Mouse (Mus musculus) natural killer cell, adult 2 months (primary cell): ENCODE measurements at regions not wholly inside any gene's neighbourhood (a gene's known extent, or its start where the extent isn't known, plus 50 kb on each side); places are given as distances from the start of the nearest gene placed in this dataset.

Source experiments
- DNase-seq, 2 experiments: peaks; one replicate each; pipeline ENCODE4 v3.0.0; 2022; ENCODE audit warnings: low spot score in 2 of 2

GRCm38 (mm10) chr9:33214523-33214922, 578.5 kb downstream of the Ets1 start:
- no peak for DNase-seq

- no peak for DNase-seq
These were observed 585.0 kb downstream of the Ets1 start for GRCm38 (mm10) chr9:33220981-33221380.

GRCm38 (mm10) chr9:33222066-33222805, 586.2 kb downstream of the Ets1 start:
- DNase-seq: no peak

GRCm38 (mm10) chr9:33233699-33234131, 597.7 kb downstream of the Ets1 start:
- DNase-seq: no peak

GRCm38 (mm10) chr9:33238190-33238589, 602.2 kb downstream of the Ets1 start:
- no peak for DNase-seq

GRCm38 (mm10) chr9:33238846-33239245, 602.8 kb downstream of the Ets1 start:
- no peak for DNase-seq

GRCm38 (mm10) chr9:33240506-33240905, 604.5 kb downstream of the Ets1 start:
- DNase-seq: no peak

GRCm38 (mm10) chr9:33240914-33241635, 605.1 kb downstream of the Ets1 start:
- DNase-seq: no peak

GRCm38 (mm10) chr9:33246932-33247331, 610.9 kb downstream of the Ets1 start:
- peak; percentile 9 to 40 for DNase-seq

GRCm38 (mm10) chr9:33258241-33258640, 622.2 kb downstream of the Ets1 start:
- DNase-seq: no peak

- peak in 1 of 2 experiments; percentile 17 for DNase-seq
These were observed 624.1 kb downstream of the Ets1 start for GRCm38 (mm10) chr9:33260171-33260570.

- DNase-seq: no peak
These were observed 653.4 kb downstream of the Ets1 start for GRCm38 (mm10) chr9:33289381-33289780.

- no peak for DNase-seq
These were observed 656.1 kb downstream of the Ets1 start for GRCm38 (mm10) chr9:33292116-33292515.

GRCm38 (mm10) chr9:33295925-33296324, 659.9 kb downstream of the Ets1 start:
- no peak for DNase-seq

GRCm38 (mm10) chr9:33319525-33320025, 683.6 kb downstream of the Ets1 start:
- no peak for DNase-seq

- no peak for DNase-seq
These were observed 691.7 kb downstream of the Ets1 start for GRCm38 (mm10) chr9:33327722-33328121.

- no peak for DNase-seq
These were observed 714.2 kb downstream of the Ets1 start for GRCm38 (mm10) chr9:33350258-33350657.

GRCm38 (mm10) chr9:33356621-33357020, 720.6 kb downstream of the Ets1 start:
- DNase-seq: no peak

GRCm38 (mm10) chr9:33360966-33361365, 724.9 kb downstream of the Ets1 start:
- no peak for DNase-seq

GRCm38 (mm10) chr9:33389170-33389569, 753.1 kb downstream of the Ets1 start:
- DNase-seq: no peak

- DNase-seq: no peak
These were observed 768.7 kb downstream of the Ets1 start for GRCm38 (mm10) chr9:33404691-33405090.

- no peak for DNase-seq
These were observed 771.5 kb downstream of the Ets1 start for GRCm38 (mm10) chr9:33407517-33407916.

- no peak for DNase-seq
These were observed 787.8 kb downstream of the Ets1 start for GRCm38 (mm10) chr9:33423781-33424180.
